12 mouse cellular contexts compared by ENCODE assay signal in the genomic region with DNA sequence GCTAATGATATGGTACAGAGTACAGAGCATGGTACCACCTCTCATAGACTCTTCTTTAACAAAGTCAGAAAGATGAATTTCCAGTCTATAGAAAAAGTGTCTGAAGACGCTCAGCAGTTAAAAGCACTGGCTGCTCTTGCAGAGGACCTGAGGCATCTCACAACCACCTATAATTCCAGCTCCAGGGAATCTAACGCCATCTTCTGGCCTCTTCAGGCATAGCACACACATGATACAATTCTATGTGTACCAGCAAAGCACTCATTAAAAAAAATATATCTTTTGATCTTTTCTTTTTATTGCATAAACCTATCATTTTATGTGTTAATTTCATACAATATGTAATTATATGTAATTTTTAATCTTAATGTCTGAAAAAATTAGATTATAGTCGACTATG.
DNase-seq lines count a peak whose midpoint lies in the region; TF ChIP-seq lines count a peak whose summit lies in the region.
"Had no signal": no experiment of that assay in that cellular context is flagged by ENCODE, and none has a peak within 500 bp of the region (broad histone marks: within the 10 kb centered on the region; RNA-seq: fewer than 3 reads in every experiment).

No protein-coding gene starts in this region.

- no peak overlapping the region for H3K27ac ChIP-seq in gastrocnemius, adult 2 months
- H3K27ac ChIP-seq: limb, embryonic 13.5 days; macrophage had no signal

- intact Hi-C loops in gastrocnemius, adult 2 months (cut with DNase I): no loop called here

- no peak for DNase-seq in gastrocnemius, adult 2 months
- no peak for DNase-seq in gastrocnemius, adult 8-10 months (ENCODE audit: low spot score in 2 of 2)
- DNase-seq in lung, postnatal 25 days (ENCODE audit: low spot score): peak; percentile 3
- no peak for DNase-seq in lung, postnatal 10 days
- DNase-seq in induced T-regulatory cell, adult 2 months (ENCODE audit: low read depth): peak; percentile 47
- peak; percentile 54 for DNase-seq in thymus, postnatal 4 days
- no peak for DNase-seq in kidney, postnatal 14 days
- DNase-seq in cerebellum, postnatal 36 days: no peak
- DNase-seq: layer of hippocampus, adult 9-11 months had no signal

- H3K4me3 ChIP-seq in gastrocnemius, adult 2 months: no peak overlapping the region
- H3K4me3 ChIP-seq: heart, embryonic 12.5 days; limb, embryonic 13.5 days had no signal

- peak; percentile 35; the same call in 1 of the 2 replicates for TF ChIP-seq CTCF in gastrocnemius, adult 2 months (IDR thresholded peaks at IDR 0.05)

Comparison
In these comparisons a context has a peak if more than half of its experiments do, and no peak if none do; other contexts are left out.
1. DNase-seq: peak in lung, postnatal 25 days (single experiment), induced T-regulatory cell, adult 2 months (single experiment) and thymus, postnatal 4 days (single experiment); none in gastrocnemius, adult 2 months (single experiment), gastrocnemius, adult 8-10 months (0 of 2), lung, postnatal 10 days (single experiment), kidney, postnatal 14 days (single experiment) and cerebellum, postnatal 36 days (0 of 2).